Mouse (Mus musculus): ENCODE measurements around the gene Lrrc66.

DNA sequence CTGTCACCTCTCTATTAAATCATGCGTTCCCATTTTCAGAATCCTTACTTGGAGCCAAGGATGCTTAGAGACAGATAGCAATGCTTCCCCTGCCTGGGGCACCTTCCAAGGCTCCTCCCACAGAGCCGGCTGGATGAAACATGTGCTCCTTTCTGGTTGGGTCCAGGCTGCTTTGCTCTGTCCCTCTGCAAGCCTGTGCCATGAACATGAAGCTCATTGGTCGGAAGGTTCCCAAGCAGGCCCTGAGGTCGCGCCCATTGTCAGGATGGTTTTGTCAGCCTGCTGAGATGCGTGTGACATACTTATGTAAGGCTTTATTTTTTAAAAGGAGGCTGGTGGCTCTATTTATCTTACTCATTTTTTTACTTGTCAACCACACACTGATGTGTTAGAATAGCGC is 55.6 kb downstream of the Lrrc66 start:
- TF ChIP-seq CTCF (IDR thresholded peaks at IDR 0.05; ENCODE audit: control insufficient read depth, insufficient read depth, insufficient read length) (no peak), MAX (IDR thresholded peaks at IDR 0.05) (no peak), USF1 (IDR thresholded peaks at IDR 0.05; ENCODE audit: low read depth) (no peak), MYOG (IDR thresholded peaks at IDR 0.05; ENCODE audit: control insufficient read depth, extremely low read depth, insufficient read length) (no peak), MYOD1 (IDR thresholded peaks at IDR 0.05; ENCODE audit: control insufficient read depth, insufficient read length, low read depth) (no peak), CEBPB (IDR thresholded peaks at IDR 0.05; ENCODE audit: low read depth) (no peak)
